Mouse (Mus musculus): ENCODE results near the gene Ascc1.

GRCm38 (mm10) chr10:59972999-59973398, 29.6 kb upstream of the Ascc1 start:
- TF ChIP-seq CTCF (IDR thresholded peaks at IDR 0.05; ENCODE audit: extremely low read depth, insufficient read depth, insufficient read length, insufficient replicate concordance) (no peak), POLR2A (IDR thresholded peaks at IDR 0.05; ENCODE audit: low read depth, low read length) (no peak)

Measured in spleen, adult 2 months (tissue).